Mouse (Mus musculus) spleen, adult 2 months (tissue): ENCODE results near the gene Emcn.

Source experiments
- CTCF ChIP-seq: fragments of 200-500 bp; IDR thresholded peaks from 2 replicates; pipeline ENCODE4 v1.5.1; 2011; ENCODE audit warnings: mild to moderate bottlenecking, inconsistent platforms; ENCODE audit not compliant: insufficient read depth, insufficient read length, insufficient replicate concordance; ENCODE audit errors: extremely low read depth
- POLR2A ChIP-seq: fragments of 200-500 bp; IDR thresholded peaks from 2 replicates; pipeline ENCODE4 v1.6.1; 2011; ENCODE audit warnings: low read depth, low read length, inconsistent platforms

DNA sequence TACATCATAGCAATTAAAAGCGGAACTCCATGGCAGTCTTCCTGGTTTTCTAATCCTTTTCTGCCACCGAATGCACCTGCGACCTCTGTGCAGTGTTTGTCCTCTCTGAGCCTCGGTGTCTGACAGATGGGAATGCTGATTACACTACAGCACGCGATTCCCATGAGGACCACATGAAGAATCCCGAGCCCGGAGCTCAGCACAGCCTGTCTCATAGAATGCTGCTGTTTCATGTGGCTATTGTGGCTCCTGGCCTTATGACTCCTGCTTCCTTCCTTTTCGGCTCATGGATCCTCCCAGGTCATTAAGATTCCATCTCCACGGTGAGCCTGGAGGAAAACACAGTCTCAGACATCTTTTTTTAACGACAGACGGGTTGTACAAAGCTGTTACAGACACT, 18.6 kb upstream of the Emcn start:
- no peak for TF ChIP-seq POLR2A
- TF ChIP-seq CTCF, result no peak
